Mouse (Mus musculus) midbrain, embryonic 15.5 days (tissue): ENCODE results near the gene Erc1. TPM values are rescaled to one million over a fixed set of nuclear protein-coding genes. Genes with fewer than 3 reads are reported as not detected.

Experiments used
- ATAC-seq: fragments of 200-750 bp; cut with Nextera tagmentation; replicated peaks from 2 replicates; pipeline ENCODE4 v1.8.0; 2017; ENCODE audit warnings: moderate TSS enrichment
- H3K27ac ChIP-seq: fragments of 300-500 bp; sonication (generic); 2 replicates; pipeline ENCODE4 v1.5.1; 2015; ENCODE audit warnings: mild to moderate bottlenecking, inconsistent platforms
- H3K27me3 ChIP-seq: fragments of 300-500 bp; sonication (generic); replicated peaks from 2 replicates; pipeline ENCODE4 v1.6.1; 2015; ENCODE audit warnings: inconsistent platforms
- H3K36me3 ChIP-seq: fragments of 300-500 bp; sonication (generic); replicated peaks from 2 replicates; pipeline ENCODE4 v1.6.1; 2015; ENCODE audit warnings: inconsistent platforms
- H3K4me1 ChIP-seq: fragments of 300-500 bp; sonication (generic); 2 replicates; pipeline ENCODE4 v1.6.1; 2015; ENCODE audit warnings: inconsistent platforms
- H3K4me2 ChIP-seq: fragments of 300-500 bp; sonication (generic); 2 replicates; pipeline ENCODE4 v1.6.1; 2015; ENCODE audit warnings: inconsistent platforms, mild to moderate bottlenecking, moderate library complexity
- H3K4me3 ChIP-seq: fragments of 300-500 bp; sonication (generic); 2 replicates; pipeline ENCODE4 v1.5.1; 2015; ENCODE audit warnings: mild to moderate bottlenecking, inconsistent platforms
- H3K9ac ChIP-seq: fragments of 300-500 bp; sonication (generic); 2 replicates; pipeline ENCODE4 v1.6.1; 2015; ENCODE audit warnings: mild to moderate bottlenecking, inconsistent platforms
- H3K9me3 ChIP-seq: fragments of 300-500 bp; sonication (generic); 2 replicates; pipeline ENCODE4 v1.6.1; 2016; ENCODE audit warnings: inconsistent platforms
- WGBS: fragments of 180-500 bp; shearing (Covaris S2); methylation state at CpG from one replicate; pipeline ENCODE4 v1.1.7; 2015; ENCODE audit warnings: mixed read lengths; 5-methylcytosine and 5-hydroxymethylcytosine counted together
- polyA plus RNA-seq: library from polyadenylated mRNA; unstranded; fragments of >200 nt; fragmentation: Nextera tagmentation; extraction: Ambion mirVana; gene quantifications from 2 replicates; pipeline ENCODE4 v1.2.1, GENCODE M21; 2015

The Erc1 gene
- polyA plus RNA-seq, 1 experiment from 2014 or later = 58.9 TPM

- Histone ChIP-seq H3K4me1 (peaks cover 6% of the 10 kb centered on the region; the same call in 1 of the 2 replicates), H3K4me2 (no peak overlapping the region), H3K9me3 (no peaks in the 10 kb centered on the region), H3K27ac (no peak overlapping the region), H3K4me3 (no peak overlapping the region), H3K9ac (no peak overlapping the region), H3K36me3 (no peaks in the 10 kb centered on the region), H3K27me3 (no peaks in the 10 kb centered on the region)
- 81% methylated on average over 5 of the region's 5 CpGs for WGBS
- no peak for ATAC-seq
Observed at GRCm38 (mm10) chr6:119526498-119526897, 321.5 kb downstream of the Erc1 start.

DNA sequence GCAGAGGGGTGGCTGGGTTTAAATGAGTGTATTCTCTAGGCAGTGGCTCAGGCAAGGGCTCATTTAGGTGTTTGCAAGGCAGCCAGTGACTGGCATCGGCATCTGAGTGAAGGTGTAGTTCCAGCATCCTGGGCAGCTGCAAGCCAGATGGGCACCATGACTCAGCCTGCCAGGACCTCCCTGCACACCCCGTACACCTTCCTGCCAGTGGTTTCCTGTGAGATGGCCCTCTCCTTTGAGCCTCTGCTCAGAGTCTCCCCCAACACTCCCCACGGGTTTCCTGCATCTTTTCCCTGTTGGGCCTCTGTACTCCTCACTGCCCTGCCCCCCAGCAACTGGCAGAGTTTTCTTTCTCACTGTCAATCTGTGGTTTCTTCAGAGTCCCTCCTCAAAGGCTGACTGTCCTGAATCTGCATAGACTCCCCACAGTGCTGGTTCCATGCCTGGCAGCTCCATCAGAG, 326.0 kb downstream of the Erc1 start:
- Histone ChIP-seq H3K4me3 (no peak overlapping the region), H3K4me1 (peaks cover 6% of the 10 kb centered on the region; the same call in 1 of the 2 replicates), H3K9ac (no peak overlapping the region), H3K9me3 (no peaks in the 10 kb centered on the region), H3K27ac (no peak overlapping the region), H3K4me2 (no peak overlapping the region), H3K27me3 (no peaks in the 10 kb centered on the region), H3K36me3 (no peaks in the 10 kb centered on the region)
- ATAC-seq = no peak
- WGBS = 43% methylated on average over 3 of the region's 3 CpGs

- ATAC-seq = no peak
- H3K4me1 ChIP-seq = peaks cover 6% of the 10 kb centered on the region; the same call in 1 of the 2 replicates
- H3K9ac ChIP-seq = no peak overlapping the region
- 70% methylated on average over 3 of the region's 3 CpGs for WGBS
- no peaks in the 10 kb centered on the region for H3K9me3 ChIP-seq
- no peak overlapping the region for H3K4me3 ChIP-seq
- H3K36me3 ChIP-seq = no peaks in the 10 kb centered on the region
- no peak overlapping the region for H3K4me2 ChIP-seq
- no peak overlapping the region for H3K27ac ChIP-seq
- H3K27me3 ChIP-seq = no peaks in the 10 kb centered on the region
Observed at GRCm38 (mm10) chr6:119521482-119521900, 326.5 kb downstream of the Erc1 start.

Other genes with a start within 250 kb of the Erc1 start
- 26.5 and 28.7 TPM in 2 replicates for gene Rad52, start 54.5 kb upstream of the Erc1 start, polyA plus RNA-seq
- 44.6 and 50.8 TPM in 2 replicates for gene Wnk1, start 190.5 kb upstream of the Erc1 start, polyA plus RNA-seq
- gene Ninj2, start 245.2 kb upstream of the Erc1 start, polyA plus RNA-seq = not detected in 2 replicates